Mouse (Mus musculus) stomach, postnatal 0 days (tissue): ENCODE data around the gene Dnpep. TPM values are rescaled to one million over a fixed set of nuclear protein-coding genes. Genes with fewer than 3 reads are reported as not detected.

Source experiments
- ATAC-seq: fragments of 200-750 bp; cut with Nextera tagmentation; 2 replicates; pipeline ENCODE4 v1.8.0; 2017; ENCODE audit not compliant: low FRiP score, low TSS enrichment
- DNase-seq: peaks from one replicate; pipeline ENCODE4 v3.0.0-alpha.2; 2016; ENCODE audit warnings: low spot score
- H3K27ac ChIP-seq: fragments of 300-500 bp; sonication (generic); replicated peaks from 2 replicates; pipeline ENCODE4 v1.5.1; 2014; ENCODE audit warnings: mild to moderate bottlenecking, control low read depth
- H3K27me3 ChIP-seq: fragments of 300-500 bp; sonication (generic); 2 replicates; pipeline ENCODE4 v1.6.1; 2014; ENCODE audit warnings: low read length; ENCODE audit not compliant: control insufficient read depth, insufficient read depth
- H3K36me3 ChIP-seq: fragments of 300-500 bp; sonication (generic); 2 replicates; pipeline ENCODE4 v1.6.1; 2014; ENCODE audit warnings: low read length, mixed read lengths; ENCODE audit not compliant: control insufficient read depth, insufficient read depth
- H3K4me1 ChIP-seq: fragments of 300-500 bp; sonication (generic); replicated peaks from 2 replicates; pipeline ENCODE4 v1.6.1; 2014; ENCODE audit warnings: antibody characterized with exemption; ENCODE audit not compliant: control insufficient read depth, insufficient read depth
- H3K4me2 ChIP-seq: fragments of 300-500 bp; sonication (generic); replicated peaks from 2 replicates; pipeline ENCODE4 v1.6.1; 2014; ENCODE audit warnings: low read depth, mild to moderate bottlenecking, control low read depth, moderate library complexity
- H3K4me3 ChIP-seq: fragments of 300-500 bp; sonication (generic); 2 replicates; pipeline ENCODE4 v1.5.1; 2014; ENCODE audit warnings: low read depth, low read length, control low read depth
- H3K9ac ChIP-seq: fragments of 300-500 bp; sonication (generic); 2 replicates; pipeline ENCODE4 v1.6.1; 2014; ENCODE audit warnings: mild to moderate bottlenecking, low read length, control low read depth, mixed read lengths
- H3K9me3 ChIP-seq: fragments of 300-500 bp; sonication (generic); 2 replicates; pipeline ENCODE4 v1.6.1; 2016; ENCODE audit warnings: low read length; ENCODE audit not compliant: control insufficient read depth
- CTCF ChIP-seq: IDR thresholded peaks from 2 replicates; pipeline ENCODE4 v1.5.1; 2016; ENCODE audit warnings: antibody characterized with exemption, low read depth, mild to moderate bottlenecking, moderate library complexity
- EP300 ChIP-seq: optimal IDR thresholded peaks from 2 replicates; pipeline ENCODE3; 2016; ENCODE audit warnings: antibody characterized with exemption
- WGBS: fragments of 180-500 bp; shearing (Covaris S2); extraction: QIAGEN DNeasy Blood & Tissue Kit; methylation state at CpG from one replicate; pipeline ENCODE4 v1.1.7; 2014; 5-methylcytosine and 5-hydroxymethylcytosine counted together
- polyA plus RNA-seq: library from polyadenylated mRNA; unstranded; fragments of >200 nt; fragmentation: Nextera tagmentation; extraction: Ambion mirVana; gene quantifications from 2 replicates; pipeline ENCODE4 v1.2.1, GENCODE M21; 2015

Gene Dnpep
- polyA plus RNA-seq, 1 experiment from 2014 or later = 104 TPM

- no peak for ATAC-seq
- no peak for DNase-seq
- WGBS = 57% methylated on average over 8 of the region's 8 CpGs
Measured at GRCm38 (mm10) chr1:75289888-75290431, 27.8 kb downstream of the Dnpep start.

GRCm38 (mm10) chr1:75289376-75289775, 28.4 kb downstream of the Dnpep start:
- no peak for DNase-seq
- H3K36me3 ChIP-seq = no peaks in the 10 kb centered on the region
- WGBS = 8% methylated on average over 7 of the region's 7 CpGs
- no peak for ATAC-seq
- H3K4me2 ChIP-seq = no peak overlapping the region
- H3K27me3 ChIP-seq = no peaks in the 10 kb centered on the region
- no peak overlapping the region for H3K4me3 ChIP-seq
- no peak overlapping the region for H3K9ac ChIP-seq
- no peak for TF ChIP-seq CTCF
- TF ChIP-seq EP300 = no peak
- no peaks in the 10 kb centered on the region for H3K9me3 ChIP-seq
- no peak overlapping the region for H3K27ac ChIP-seq
- H3K4me1 ChIP-seq = peaks cover 3% of the 10 kb centered on the region; the same call in 1 of the 2 replicates

More at GRCm38 (mm10) chr1:75289888-75290431, 27.8 kb downstream of the Dnpep start:
- H3K9ac ChIP-seq = no peak overlapping the region
- H3K27me3 ChIP-seq = no peaks in the 10 kb centered on the region
- H3K27ac ChIP-seq = no peak overlapping the region
- no peaks in the 10 kb centered on the region for H3K36me3 ChIP-seq
- H3K9me3 ChIP-seq = no peaks in the 10 kb centered on the region
- H3K4me3 ChIP-seq = no peak overlapping the region
- peaks cover 3% of the 10 kb centered on the region; the same call in 1 of the 2 replicates for H3K4me1 ChIP-seq
- H3K4me2 ChIP-seq = no peak overlapping the region
- TF ChIP-seq EP300 = no peak
- no peak for TF ChIP-seq CTCF

GRCm38 (mm10) chr1:75284911-75285310, 32.9 kb downstream of the Dnpep start:
- 78% methylated on average over 7 of the region's 7 CpGs for WGBS
- DNase-seq = no peak
- no peaks in the 10 kb centered on the region for H3K9me3 ChIP-seq
- no peaks in the 10 kb centered on the region for H3K27me3 ChIP-seq
- TF ChIP-seq CTCF (no peak), EP300 (no peak)
- no peak overlapping the region for H3K9ac ChIP-seq
- H3K4me1 ChIP-seq = no peaks in the 10 kb centered on the region
- no peak overlapping the region for H3K27ac ChIP-seq
- no peak for ATAC-seq
- H3K4me3 ChIP-seq = no peak overlapping the region
- H3K36me3 ChIP-seq = no peaks in the 10 kb centered on the region
- H3K4me2 ChIP-seq = no peak overlapping the region

GRCm38 (mm10) chr1:75283017-75283416, 34.8 kb downstream of the Dnpep start:
- Histone ChIP-seq H3K4me1 (no peaks in the 10 kb centered on the region), H3K4me3 (no peak overlapping the region), H3K9me3 (no peaks in the 10 kb centered on the region), H3K27ac (no peak overlapping the region), H3K27me3 (no peaks in the 10 kb centered on the region), H3K9ac (no peak overlapping the region), H3K36me3 (no peaks in the 10 kb centered on the region), H3K4me2 (no peak overlapping the region)
- DNase-seq (no peak), ATAC-seq (no peak)
- TF ChIP-seq CTCF = no peak
- no peak for TF ChIP-seq EP300
- 71% methylated on average over 5 of the region's 5 CpGs for WGBS

GRCm38 (mm10) chr1:75278228-75278627, 39.6 kb downstream of the Dnpep start, which contains the start of gene Resp18:
Resp18 (minus strand) TSS chr1:75278415.
- WGBS = 5% methylated on average over 13 of the region's 13 CpGs
- no peaks in the 10 kb centered on the region for H3K9me3 ChIP-seq
- H3K27ac ChIP-seq = no peak within 1 kb of the TSS
- no peak for ATAC-seq
- H3K4me2 ChIP-seq = no peak within 1 kb of the TSS
- DNase-seq = no peak
- no peak within 1 kb of the TSS for H3K9ac ChIP-seq
- TF ChIP-seq EP300 (no peak), CTCF (no peak)
- no peaks in the 10 kb centered on the region for H3K27me3 ChIP-seq
- H3K4me3 ChIP-seq = no peak within 1 kb of the TSS
- H3K4me1 ChIP-seq = no peaks in the 10 kb centered on the region
- no peaks in the 10 kb centered on the region for H3K36me3 ChIP-seq
